Mouse (Mus musculus) megakaryocyte, embryonic 14.5 days (primary cell): ENCODE data around the gene Tbl1xr1.

Experiments
- FLI1 ChIP-seq: IDR thresholded peaks from 2 replicates; pipeline ENCODE4 v1.6.1; 2012; ENCODE audit warnings: low read length, inconsistent platforms, mixed read lengths
- GATA1 ChIP-seq: IDR thresholded peaks from 3 replicates; pipeline ENCODE4 v1.6.1; 2012; ENCODE audit warnings: mixed read lengths, low read length, inconsistent platforms, borderline replicate concordance

DNA sequence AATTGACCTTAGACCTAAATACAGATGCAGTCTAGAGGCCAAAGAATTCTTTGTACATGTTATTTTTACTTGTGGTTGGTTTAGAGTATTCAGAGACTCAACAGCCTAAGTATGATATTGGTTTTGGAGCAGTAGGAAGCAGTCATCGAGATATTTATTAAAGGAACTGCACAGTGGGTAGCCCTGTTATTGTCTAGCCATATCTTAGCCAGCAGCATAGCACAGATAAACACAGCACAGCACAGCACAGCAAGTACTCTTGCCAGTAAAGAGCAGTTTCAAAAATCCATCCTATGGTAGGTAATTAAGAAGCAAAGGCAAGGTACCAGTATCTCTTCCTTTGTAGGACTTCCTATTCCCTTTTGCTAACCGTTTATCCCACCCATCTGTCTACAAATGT, 54.8 kb downstream of the Tbl1xr1 start:
- TF ChIP-seq GATA1 = no peak
- no peak for TF ChIP-seq FLI1
